Mouse (Mus musculus) hindbrain, embryonic 10.5 days (tissue): Measurements from ENCODE around the gene H2-T23. TPM values are rescaled to one million over a fixed set of nuclear protein-coding genes. Genes with fewer than 3 reads are reported as not detected.
"Not testable (repeated sequence)": the region's sequence is repeated elsewhere in the genome, so short reads cannot be mapped to it uniquely, and the experiment has no call there.

ENCODE experiments used
- DNase-seq: peaks from one replicate; pipeline ENCODE4 v3.0.0-alpha.2; 2017; ENCODE audit warnings: low spot score
- H3K27ac ChIP-seq: fragments of 300-500 bp; sonication (generic); 2 replicates; pipeline ENCODE4 v1.5.1; 2016; ENCODE audit warnings: mild to moderate bottlenecking, moderate library complexity
- H3K27me3 ChIP-seq: fragments of 300-500 bp; sonication (generic); 2 replicates; pipeline ENCODE4 v1.6.1; 2016; ENCODE audit warnings: mild to moderate bottlenecking; ENCODE audit not compliant: poor library complexity, insufficient read depth, severe bottlenecking
- H3K36me3 ChIP-seq: fragments of 300-500 bp; sonication (generic); 2 replicates; pipeline ENCODE4 v1.6.1; 2016; ENCODE audit warnings: mild to moderate bottlenecking, moderate library complexity
- H3K4me1 ChIP-seq: fragments of 300-500 bp; sonication (generic); replicated peaks from 2 replicates; pipeline ENCODE4 v1.6.1; 2016; ENCODE audit warnings: mild to moderate bottlenecking
- H3K4me3 ChIP-seq: fragments of 300-500 bp; sonication (generic); 2 replicates; pipeline ENCODE4 v1.5.1; 2016; ENCODE audit warnings: mild to moderate bottlenecking, moderate library complexity
- H3K9me3 ChIP-seq: fragments of 300-500 bp; sonication (generic); 2 replicates; pipeline ENCODE4 v1.6.1; 2016; ENCODE audit warnings: mild to moderate bottlenecking, moderate library complexity
- WGBS: fragments of 180-500 bp; shearing (Covaris S2); methylation state at CpG from one replicate; pipeline ENCODE4 v1.1.7; 2016; 5-methylcytosine and 5-hydroxymethylcytosine counted together
- polyA plus RNA-seq: library from polyadenylated mRNA; unstranded; fragments of >200 nt; fragmentation: Nextera tagmentation; extraction: Ambion mirVana; gene quantifications from 2 replicates; pipeline ENCODE4 v1.2.1, GENCODE M21; 2016

Gene H2-T23
- polyA plus RNA-seq, 1 experiment from 2014 or later: 4.2 TPM

GRCm38 (mm10) chr17:36030703-36031582, 1.7 kb downstream of the H2-T23 start:
- H3K36me3 ChIP-seq, H3K9me3 ChIP-seq, H3K27ac ChIP-seq, H3K27me3 ChIP-seq, DNase-seq: not testable (repeated sequence)
- H3K4me3 ChIP-seq: peak overlapping the region; percentile 59
- H3K4me1 ChIP-seq: peaks cover 14% of the 10 kb centered on the region
- 38% methylated on average over 8 of the region's 8 CpGs for WGBS

- H3K27me3 ChIP-seq, H3K27ac ChIP-seq, H3K4me3 ChIP-seq, H3K9me3 ChIP-seq, H3K36me3 ChIP-seq, DNase-seq: not testable (repeated sequence)
- 86% methylated on average over 4 of the region's 4 CpGs for WGBS
- peaks cover 18% of the 10 kb centered on the region for H3K4me1 ChIP-seq
Observed at GRCm38 (mm10) chr17:36030046-36030702, 2.5 kb downstream of the H2-T23 start.

GRCm38 (mm10) chr17:36028879-36029619, 3.6 kb downstream of the H2-T23 start:
- peaks cover 19% of the 10 kb centered on the region for H3K4me1 ChIP-seq
- no peaks in the 10 kb centered on the region for H3K36me3 ChIP-seq
- H3K9me3 ChIP-seq: no peaks in the 10 kb centered on the region
- H3K27ac ChIP-seq: no peak overlapping the region
- 78% methylated on average over 7 of the region's 7 CpGs for WGBS
- H3K4me3 ChIP-seq: no peak overlapping the region
- peaks cover 10% of the 10 kb centered on the region for H3K27me3 ChIP-seq
- DNase-seq: no peak

- Histone ChIP-seq H3K9me3 (no peaks in the 10 kb centered on the region), H3K27ac (no peak overlapping the region), H3K4me1 (peaks cover 19% of the 10 kb centered on the region), H3K4me3 (no peak overlapping the region), H3K27me3 (peaks cover 10% of the 10 kb centered on the region), H3K36me3 (no peaks in the 10 kb centered on the region)
- WGBS: 93% methylated on average over 4 of the region's 4 CpGs
- DNase-seq: no peak
Observed at GRCm38 (mm10) chr17:36027663-36028062, 5.0 kb downstream of the H2-T23 start.

- 66% methylated on average over 4 of the region's 4 CpGs for WGBS
- Histone ChIP-seq H3K4me3 (no peak overlapping the region), H3K27ac (no peak overlapping the region), H3K4me1 (peaks cover 15% of the 10 kb centered on the region), H3K9me3 (no peaks in the 10 kb centered on the region), H3K27me3 (no peaks in the 10 kb centered on the region), H3K36me3 (no peaks in the 10 kb centered on the region)
- DNase-seq: peak; percentile 20
Observed at GRCm38 (mm10) chr17:36025901-36026300, 6.8 kb downstream of the H2-T23 start.

- DNase-seq: no peak
- H3K27ac ChIP-seq: no peak overlapping the region
- H3K4me1 ChIP-seq: peaks cover 22% of the 10 kb centered on the region
- no peak overlapping the region for H3K4me3 ChIP-seq
- 59% methylated on average over 5 of the region's 5 CpGs for whole genome bisulfite sequencing
- H3K27me3 ChIP-seq: no peaks in the 10 kb centered on the region
- no peaks in the 10 kb centered on the region; the same call in 1 of the 2 replicates for H3K9me3 ChIP-seq
- no peaks in the 10 kb centered on the region for H3K36me3 ChIP-seq
Observed at GRCm38 (mm10) chr17:36025197-36025596, 7.5 kb downstream of the H2-T23 start.

GRCm38 (mm10) chr17:36023710-36024654, 8.7 kb downstream of the H2-T23 start:
- H3K36me3 ChIP-seq: no peaks in the 10 kb centered on the region
- no peaks in the 10 kb centered on the region for H3K27me3 ChIP-seq
- no peaks in the 10 kb centered on the region; the same call in 1 of the 2 replicates for H3K9me3 ChIP-seq
- H3K4me3 ChIP-seq: no peak overlapping the region
- 70% methylated on average over 9 of the region's 9 CpGs for WGBS
- no peak for DNase-seq
- H3K4me1 ChIP-seq: peaks cover 25% of the 10 kb centered on the region
- no peak overlapping the region for H3K27ac ChIP-seq

GRCm38 (mm10) chr17:36022922-36023321, 9.7 kb downstream of the H2-T23 start:
- no peak for DNase-seq

GRCm38 (mm10) chr17:36022098-36022497, 10.6 kb downstream of the H2-T23 start:
- Histone ChIP-seq H3K4me3 (no peak overlapping the region), H3K36me3 (no peaks in the 10 kb centered on the region), H3K27ac (no peak overlapping the region), H3K9me3 (no peaks in the 10 kb centered on the region; the same call in 1 of the 2 replicates), H3K27me3 (no peaks in the 10 kb centered on the region), H3K4me1 (peaks cover 25% of the 10 kb centered on the region)
- no peak for DNase-seq
- WGBS: 93% methylated on average over 9 of the region's 9 CpGs

More at GRCm38 (mm10) chr17:36022922-36023321, 9.7 kb downstream of the H2-T23 start:
- H3K4me3 ChIP-seq: no peak overlapping the region
- H3K27ac ChIP-seq: no peak overlapping the region
- H3K9me3 ChIP-seq: no peaks in the 10 kb centered on the region; the same call in 1 of the 2 replicates
- WGBS: 92% methylated on average over 6 of the region's 6 CpGs
- no peaks in the 10 kb centered on the region for H3K27me3 ChIP-seq
- H3K4me1 ChIP-seq: peaks cover 25% of the 10 kb centered on the region
- no peaks in the 10 kb centered on the region for H3K36me3 ChIP-seq

- Histone ChIP-seq H3K4me3 (no peak overlapping the region), H3K36me3 (no peaks in the 10 kb centered on the region), H3K9me3 (no peaks in the 10 kb centered on the region; the same call in 1 of the 2 replicates), H3K4me1 (peaks cover 24% of the 10 kb centered on the region), H3K27me3 (no peaks in the 10 kb centered on the region), H3K27ac (no peak overlapping the region)
- DNase-seq: no peak
- WGBS: 98% methylated on average over 1 of the region's 1 CpGs
Observed at GRCm38 (mm10) chr17:36021309-36021708, 11.3 kb downstream of the H2-T23 start.

- WGBS: 44% methylated on average over 15 of the region's 15 CpGs
- peak; percentile 39 for DNase-seq
Observed at GRCm38 (mm10) chr17:36020191-36021073, 12.2 kb downstream of the H2-T23 start, which contains the start of gene H2-T24. H2-T24 (minus strand) TSS chr17:36020560.

More at GRCm38 (mm10) chr17:36020191-36021073, 12.2 kb downstream of the H2-T23 start, which contains the start of gene H2-T24:
- H3K27ac ChIP-seq: 0 out of 2 replicates have a peak within 1 kb of the TSS, but pooled peaks have one; percentile 16
- H3K27me3 ChIP-seq: no peaks in the 10 kb centered on the region
- peaks cover 3% of the 10 kb centered on the region; the same call in 1 of the 2 replicates for H3K9me3 ChIP-seq
- peak within 1 kb of the TSS; percentile 11 for H3K4me3 ChIP-seq
- peaks cover 19% of the 10 kb centered on the region for H3K4me1 ChIP-seq
- peaks cover 5% of the 10 kb centered on the region; the same call in 1 of the 2 replicates for H3K36me3 ChIP-seq
